Comparison of ENCODE assay signal across 8 mouse cellular contexts in genomic region chr19:34878603-34879541, GRCm38 (mm10). TPM values are rescaled to one million over a fixed set of nuclear protein-coding genes. Genes with fewer than 3 reads are reported as not detected.
DNase-seq lines count a peak whose midpoint lies in the region; ATAC-seq and TF ChIP-seq lines count a peak whose summit lies in the region.

TSS of gene Pank1 (minus strand) at chr19:34879455.

- no peaks in the 10 kb centered on the region for H3K27me3 ChIP-seq in MEL (ENCODE audit: control insufficient read depth in 1 of 2, insufficient read depth in 2 of 2, low read length in 2 of 2)
- no peaks in the 10 kb centered on the region for H3K27me3 ChIP-seq in hindbrain, embryonic 10.5 days (ENCODE audit: insufficient read depth, poor library complexity, severe bottlenecking)
- H3K27me3 ChIP-seq in lung, postnatal 0 days (replicated peaks; ENCODE audit: insufficient read depth, low read length), result no peaks in the 10 kb centered on the region

- WGBS in hindbrain, embryonic 10.5 days, result under 1% methylated on average over 96 of the region's 96 CpGs
- WGBS in lung, postnatal 0 days, result under 1% methylated on average over 73 of the region's 96 CpGs

- peak; percentile 62 to 86; a peak in 3 of 4 replicates for TF ChIP-seq POLR2A in MEL (IDR thresholded peaks at IDR 0.05; ENCODE audit: control insufficient read depth in 1 of 2, insufficient read depth in 1 of 2, low read depth in 1 of 2, low read length in 2 of 2, poor library complexity in 1 of 2)

- H3K9ac ChIP-seq in MEL (ENCODE audit: control insufficient read depth, low read depth, low read length, poor library complexity, severe bottlenecking), result peak within 1 kb of the TSS; percentile 93
- H3K9ac ChIP-seq in lung, postnatal 0 days (replicated peaks; ENCODE audit: low read depth), result peak within 1 kb of the TSS; percentile 69

- TF ChIP-seq CTCF in MEL (IDR thresholded peaks at IDR 0.05 in 2 of 3, conservative IDR thresholded peaks at IDR 0.05 in 1 of 3; ENCODE audit: control insufficient read depth in 1 of 3, insufficient read depth in 1 of 3, low read depth in 2 of 3, low read length in 3 of 3, poor library complexity in 1 of 3, severe bottlenecking in 1 of 3), result no peak
- no peak for TF ChIP-seq CTCF in lung, postnatal 0 days (IDR thresholded peaks at IDR 0.05)

- ATAC-seq in frontal cortex, adult (ENCODE audit: low TSS enrichment), result peak; percentile 56
- peak; percentile 24 for ATAC-seq in lung, postnatal 0 days

- DNase-seq in MEL (ENCODE audit: low read depth, low spot score), result peak; percentile 87
- DNase-seq in cerebellum, adult 11-12 months, result peak; percentile 69
- peak; percentile 83 for DNase-seq in hindbrain, embryonic 10.5 days (ENCODE audit: low spot score)
- peak; percentile 72 to 80 for DNase-seq in layer of hippocampus, postnatal 10 days (ENCODE audit: low spot score in 2 of 2)
- DNase-seq in lung, postnatal 0 days (ENCODE audit: low spot score), result peak; percentile 77
- peak; percentile 78 for DNase-seq in ovary, postnatal 36 days (ENCODE audit: low spot score)
- peak; percentile 75 for DNase-seq in thymus, postnatal 25 days

- peaks cover 0 to 39% of the 10 kb centered on the region in 2 experiments; a peak in 2 of 4 replicates for H3K36me3 ChIP-seq in MEL (ENCODE audit: control insufficient read depth in 1 of 2, insufficient read depth in 2 of 2, low read length in 2 of 2)
- no peaks in the 10 kb centered on the region for H3K36me3 ChIP-seq in hindbrain, embryonic 10.5 days
- no peaks in the 10 kb centered on the region for H3K36me3 ChIP-seq in lung, postnatal 0 days (ENCODE audit: insufficient read depth, low read length)

- H3K79me2 ChIP-seq in MEL (ENCODE audit: control insufficient read depth, insufficient read depth, low read length, poor library complexity), result peaks cover 44% of the 10 kb centered on the region

- H3K9me3 ChIP-seq in MEL (replicated peaks; ENCODE audit: insufficient read depth, low read length), result no peaks in the 10 kb centered on the region
- no peaks in the 10 kb centered on the region for H3K9me3 ChIP-seq in hindbrain, embryonic 10.5 days
- H3K9me3 ChIP-seq in lung, postnatal 0 days (ENCODE audit: low read length), result no peaks in the 10 kb centered on the region

- peak in 1 of 2 experiments; percentile 5; a peak in 1 of 4 replicates for TF ChIP-seq EP300 in MEL (IDR thresholded peaks at IDR 0.05; ENCODE audit: low read depth in 1 of 2, low read length in 2 of 2)
- TF ChIP-seq EP300 in lung, postnatal 0 days (IDR thresholded peaks at IDR 0.05), result no peak

- TF ChIP-seq RAD21 in MEL (IDR thresholded peaks at IDR 0.05; ENCODE audit: low read depth, low read length), result no peak

- H3K4me1 ChIP-seq in MEL (ENCODE audit: control insufficient read depth in 1 of 2, insufficient read depth in 2 of 2, low read length in 2 of 2), result peaks cover 13 to 37% of the 10 kb centered on the region in 2 experiments
- H3K4me1 ChIP-seq in hindbrain, embryonic 10.5 days (replicated peaks), result peaks cover 25% of the 10 kb centered on the region
- H3K4me1 ChIP-seq in lung, postnatal 0 days (ENCODE audit: insufficient read depth, low read depth, low read length), result 0 out of 2 replicates have a peak, but pooled peaks cover 4% of the 10 kb centered on the region

- H3K4me3 ChIP-seq in MEL (ENCODE audit: control insufficient read depth in 1 of 2, insufficient read depth in 1 of 2, low read depth in 2 of 2, low read length in 2 of 2), result peak within 1 kb of the TSS; percentile 80 to 93
- H3K4me3 ChIP-seq in hindbrain, embryonic 10.5 days, result peak within 1 kb of the TSS; percentile 76
- H3K4me3 ChIP-seq in lung, postnatal 0 days (ENCODE audit: low read depth, low read length), result peak within 1 kb of the TSS; percentile 93

- H3K27ac ChIP-seq in MEL (ENCODE audit: control insufficient read depth, low read depth, low read length), result peak within 1 kb of the TSS; percentile 71
- peak within 1 kb of the TSS; percentile 96 for H3K27ac ChIP-seq in hindbrain, embryonic 10.5 days
- peak within 1 kb of the TSS; percentile 97 for H3K27ac ChIP-seq in lung, postnatal 0 days (ENCODE audit: low read length)

- H3K4me2 ChIP-seq in lung, postnatal 0 days (replicated peaks; ENCODE audit: low read depth, low read length), result peak within 1 kb of the TSS; percentile 91

TF ChIP-seq in MEL, 35 proteins besides CTCF, POLR2A, EP300 and RAD21:
- peak; percentile 83 for TF ChIP-seq NELFE (IDR thresholded peaks at IDR 0.05; ENCODE audit: low read depth, low read length)
- TF ChIP-seq MAFK (IDR thresholded peaks at IDR 0.05; ENCODE audit: borderline replicate concordance, low read depth, low read length), result no peak
- TF ChIP-seq UBTF (IDR thresholded peaks at IDR 0.05; ENCODE audit: borderline replicate concordance, insufficient read depth, low read depth, low read length), result peak; percentile 39; the same call in 1 of the 2 replicates
- no peak for TF ChIP-seq ZKSCAN1 (IDR thresholded peaks at IDR 0.05; ENCODE audit: low read depth, low read length)
- no peak for TF ChIP-seq TAL1 (IDR thresholded peaks at IDR 0.05; ENCODE audit: low read length)
- TF ChIP-seq NRF1 (IDR thresholded peaks at IDR 0.05; ENCODE audit: insufficient read depth, low read depth, low read length, poor library complexity, severe bottlenecking), result peak; percentile 72
- TF ChIP-seq RCOR1 (IDR thresholded peaks at IDR 0.05; ENCODE audit: low read depth, low read length), result peak; percentile 22; the same call in 1 of the 2 replicates
- no peak; the same call in none of the 2 replicates for TF ChIP-seq CHD1 (IDR thresholded peaks at IDR 0.05; ENCODE audit: low read depth, low read length)
- TF ChIP-seq TCF12 (IDR thresholded peaks at IDR 0.05; ENCODE audit: low read depth, low read length), result peak; percentile 35; the same call in 1 of the 2 replicates
- TF ChIP-seq MYC (IDR thresholded peaks at IDR 0.05; ENCODE audit: low read depth, low read length), result peak; percentile 61; the same call in 1 of the 2 replicates
- TF ChIP-seq BHLHE40 (IDR thresholded peaks at IDR 0.05; ENCODE audit: borderline replicate concordance, low read depth, low read length), result peak; percentile 28; the same call in 1 of the 2 replicates
- TF ChIP-seq CHD2 (IDR thresholded peaks at IDR 0.05; ENCODE audit: low read length), result no peak
- peak; percentile 62 for TF ChIP-seq ZMIZ1 (IDR thresholded peaks at IDR 0.05; ENCODE audit: low read depth, low read length)
- no peak for TF ChIP-seq GATA1 (IDR thresholded peaks at IDR 0.05; ENCODE audit: low read depth, low read length)
- TF ChIP-seq SMC3 (IDR thresholded peaks at IDR 0.05; ENCODE audit: low read depth, low read length), result 0 out of 2 replicates have a peak, but pooled peaks have one; percentile 4
- peak; percentile 86 for TF ChIP-seq POLR2AphosphoS2 (IDR thresholded peaks at IDR 0.05; ENCODE audit: low read length)
- no peak for TF ChIP-seq MYB (IDR thresholded peaks at IDR 0.05; ENCODE audit: low read depth, low read length)
- TF ChIP-seq MAZ (IDR thresholded peaks at IDR 0.05; ENCODE audit: low read depth, low read length), result 0 out of 2 replicates have a peak, but pooled peaks have one; percentile 8
- no peak; the same call in 1 of the 2 replicates for TF ChIP-seq POLR2AphosphoS5 (IDR thresholded peaks at IDR 0.05; ENCODE audit: borderline replicate concordance, low read depth, low read length)
- TF ChIP-seq TBP (IDR thresholded peaks at IDR 0.05; ENCODE audit: low read depth, low read length), result peak; percentile 71; the same call in 1 of the 2 replicates
- no peak for TF ChIP-seq USF2 (IDR thresholded peaks at IDR 0.05; ENCODE audit: borderline replicate concordance in 1 of 2, insufficient read depth in 1 of 2, low read depth in 1 of 2, low read length in 2 of 2)
- TF ChIP-seq SIN3A (IDR thresholded peaks at IDR 0.05; ENCODE audit: low read length), result peak; percentile 75
- TF ChIP-seq MEF2A (IDR thresholded peaks at IDR 0.05; ENCODE audit: extremely low read depth, insufficient replicate concordance, low read depth, low read length, poor library complexity, severe bottlenecking), result no peak
- TF ChIP-seq ETS1 (IDR thresholded peaks at IDR 0.05; ENCODE audit: low read depth, low read length), result no peak
- no peak for TF ChIP-seq ELF1 (IDR thresholded peaks at IDR 0.05; ENCODE audit: low read depth, low read length)
- TF ChIP-seq USF1 (IDR thresholded peaks at IDR 0.05; ENCODE audit: low read depth, low read length), result 0 out of 2 replicates have a peak, but pooled peaks have one; percentile 13
- TF ChIP-seq ZNF384 (IDR thresholded peaks at IDR 0.05; ENCODE audit: low read depth, low read length), result no peak
- TF ChIP-seq ZC3H11A (IDR thresholded peaks at IDR 0.05; ENCODE audit: low read depth, low read length), result no peak
- TF ChIP-seq MXI1 (IDR thresholded peaks at IDR 0.05; ENCODE audit: low read depth, low read length), result peak; percentile 75
- TF ChIP-seq MAX (IDR thresholded peaks at IDR 0.05; ENCODE audit: low read length), result peak; percentile 37; the same call in 1 of the 2 replicates
- TF ChIP-seq KAT2A (conservative IDR thresholded peaks at IDR 0.05; ENCODE audit: low read depth, low read length), result no peak
- TF ChIP-seq JUND (IDR thresholded peaks at IDR 0.05; ENCODE audit: low read depth, low read length), result no peak
- TF ChIP-seq HCFC1 (IDR thresholded peaks at IDR 0.05; ENCODE audit: low read depth, low read length), result no peak; the same call in none of the 2 replicates
- TF ChIP-seq E2F4 (IDR thresholded peaks at IDR 0.05; ENCODE audit: borderline replicate concordance, low read depth, low read length), result no peak

RNA-seq across cellular contexts. Expression of gene Pank1, which starts in this region (rescaled TPM):
- 6.3 and 7.2 TPM in 2 replicates for total RNA-seq in MEL (2012; rRNA removed)
- 1 to 10 TPM in 1 of 2 experiments, not detected in 1; 7.6 TPM for polyA plus RNA-seq in MEL (2012; ENCODE audit: insufficient read depth in 1 of 2, insufficient read length in 2 of 2, low read depth in 1 of 2, low replicate concordance in 2 of 2, missing spikeins in 1 of 2)
- polyA plus RNA-seq in hindbrain, embryonic 10.5 days (2016; fragmentation: Nextera tagmentation; extraction: Ambion mirVana), result 5.6 and 6.2 TPM in 2 replicates
- total RNA-seq in layer of hippocampus, postnatal 10 days (2021), result 10 to 100 TPM; 18.4 to 18.7 TPM
- 5.6 and 8.1 TPM in 2 replicates for polyA plus RNA-seq in lung, postnatal 0 days (2015; fragmentation: Nextera tagmentation; extraction: Ambion mirVana)

Comparison
In these comparisons a context has a peak if more than half of its experiments do, and no peak if none do; other contexts are left out.
1. Peak in every context shown above with its lines: DNase-seq, ATAC-seq, H3K4me3 ChIP-seq and H3K27ac ChIP-seq.